Mouse (Mus musculus) CH12.LX (cell line): Measurements from ENCODE around the gene Kmo. TPM values are rescaled to one million over a fixed set of nuclear protein-coding genes. Genes with fewer than 3 reads are reported as not detected.

Experiments
- DNase-seq: peaks from one replicate; pipeline ENCODE4 v3.0.0-alpha.2; 2013; ENCODE audit errors: extremely low read depth
- H3K27ac ChIP-seq: 2 replicates; pipeline ENCODE4 v1.5.1; 2012; ENCODE audit warnings: low read depth, mild to moderate bottlenecking, control low read depth, moderate library complexity; ENCODE audit not compliant: insufficient read depth
- H3K27me3 ChIP-seq: replicated peaks from 2 replicates; pipeline ENCODE3; 2012; ENCODE audit warnings: inconsistent platforms
- H3K36me3 ChIP-seq, 2 experiments: replicated peaks in 1 of 2; 2 replicates each; pipeline versions ENCODE3 to v1.6.1; 2012; ENCODE audit warnings: inconsistent platforms in 1 of 2, low read length in 1 of 2, mild to moderate bottlenecking in 1 of 2, mixed read lengths in 1 of 2, moderate library complexity in 1 of 2; ENCODE audit not compliant: control insufficient read depth in 1 of 2, insufficient read depth in 1 of 2
- H3K4me1 ChIP-seq, 2 experiments: 2 replicates each; pipeline ENCODE4 v1.6.1; 2012; ENCODE audit warnings: inconsistent platforms in 1 of 2, moderate library complexity in 1 of 2; ENCODE audit not compliant: insufficient read depth in 2 of 2, control insufficient read depth in 1 of 2
- H3K4me2 ChIP-seq: 2 replicates; pipeline ENCODE4 v1.6.1; 2012; ENCODE audit warnings: low read depth, mild to moderate bottlenecking, control low read depth; ENCODE audit not compliant: poor library complexity, insufficient read depth, severe bottlenecking
- H3K4me3 ChIP-seq, 3 experiments: fragments of 150-350 bp in 1 of 3; sonication (generic) in 1 of 3; replicated peaks in 1 of 3; 2 replicates each; pipeline versions ENCODE3 to v1.5.1; 2011 to 2012; ENCODE audit warnings: low read depth in 2 of 3, low read length in 2 of 3, mild to moderate bottlenecking in 2 of 3, moderate library complexity in 2 of 3, control low read depth in 1 of 3, improper control_type of control experiment in 1 of 3, inconsistent platforms in 1 of 3, mixed read lengths in 1 of 3; ENCODE audit not compliant: poor library complexity in 1 of 3
- H3K79me2 ChIP-seq: replicated peaks from 2 replicates; pipeline ENCODE4 v1.6.1; 2012; ENCODE audit warnings: mild to moderate bottlenecking, moderate library complexity; ENCODE audit not compliant: control insufficient read depth, poor library complexity, insufficient read depth, severe bottlenecking; ENCODE audit errors: extremely low read depth
- H3K9ac ChIP-seq: 2 replicates; pipeline ENCODE4 v1.6.1; 2012; ENCODE audit warnings: low read depth, mild to moderate bottlenecking, control low read depth, moderate library complexity; ENCODE audit not compliant: insufficient read depth
- H3K9me3 ChIP-seq: replicated peaks from 2 replicates; pipeline ENCODE3; 2012; ENCODE audit warnings: low read length, inconsistent platforms, mixed read lengths
- CHD1 ChIP-seq: IDR thresholded peaks from 2 replicates; pipeline ENCODE4 v1.6.1; 2012; ENCODE audit warnings: low read depth, low read length, improper control_type of control experiment, inconsistent platforms
- CHD2 ChIP-seq: IDR thresholded peaks from 2 replicates; pipeline ENCODE4 v1.6.1; 2011; ENCODE audit warnings: low read length, improper control_type of control experiment
- CTCF ChIP-seq, 2 experiments: IDR thresholded peaks in 1 of 2; conservative IDR thresholded peaks in 1 of 2; 2 replicates each; pipeline ENCODE4 v1.5.1; 2011 to 2012; ENCODE audit warnings: low read depth in 2 of 2, low read length in 2 of 2, improper control_type of control experiment in 1 of 2, inconsistent platforms in 1 of 2, mild to moderate bottlenecking in 1 of 2, moderate library complexity in 1 of 2
- ELF1 ChIP-seq: IDR thresholded peaks from 2 replicates; pipeline ENCODE4 v1.6.1; 2014; ENCODE audit warnings: low read depth, mild to moderate bottlenecking, inconsistent platforms, low read length, improper control_type of control experiment
- EP300 ChIP-seq: IDR thresholded peaks from 2 replicates; pipeline ENCODE4 v1.6.1; 2011; ENCODE audit warnings: low read length, improper control_type of control experiment
- ETS1 ChIP-seq: conservative IDR thresholded peaks from 2 replicates; pipeline ENCODE4 v1.6.1; 2012; ENCODE audit warnings: low read depth, mild to moderate bottlenecking, inconsistent platforms, low read length, improper control_type of control experiment, moderate library complexity
- GABPA ChIP-seq: IDR thresholded peaks from 2 replicates; pipeline ENCODE4 v1.6.1; 2012; ENCODE audit warnings: low read depth, low read length, improper control_type of control experiment, inconsistent platforms; ENCODE audit not compliant: insufficient replicate concordance
- HCFC1 ChIP-seq: IDR thresholded peaks from 2 replicates; pipeline ENCODE4 v1.6.1; 2012; ENCODE audit warnings: low read depth, mild to moderate bottlenecking, inconsistent platforms, low read length, improper control_type of control experiment
- IRF4 ChIP-seq: IDR thresholded peaks from 2 replicates; pipeline ENCODE4 v1.6.1; 2014; ENCODE audit warnings: low read depth, mild to moderate bottlenecking, inconsistent platforms, low read length, improper control_type of control experiment
- JUN ChIP-seq: IDR thresholded peaks from 2 replicates; pipeline ENCODE4 v1.6.1; 2011; ENCODE audit warnings: low read depth, mild to moderate bottlenecking, low read length, improper control_type of control experiment, moderate library complexity; ENCODE audit not compliant: insufficient read depth
- KAT2A ChIP-seq: IDR thresholded peaks from 2 replicates; pipeline ENCODE4 v1.6.1; 2012; ENCODE audit warnings: low read length, improper control_type of control experiment, inconsistent platforms; ENCODE audit not compliant: insufficient replicate concordance
- MAZ ChIP-seq: IDR thresholded peaks from 2 replicates; pipeline ENCODE4 v1.6.1; 2012; ENCODE audit warnings: low read depth, mild to moderate bottlenecking, inconsistent platforms, low read length, improper control_type of control experiment, moderate library complexity
- MEF2A ChIP-seq: IDR thresholded peaks from 2 replicates; pipeline ENCODE4 v1.6.1; 2014; ENCODE audit warnings: low read depth, mild to moderate bottlenecking, inconsistent platforms, low read length, improper control_type of control experiment, borderline replicate concordance
- MXI1 ChIP-seq: IDR thresholded peaks from 2 replicates; pipeline ENCODE4 v1.6.1; 2011; ENCODE audit warnings: mild to moderate bottlenecking, low read depth, low read length, improper control_type of control experiment
- MYC ChIP-seq: IDR thresholded peaks from 2 replicates; pipeline ENCODE4 v1.6.1; 2011; ENCODE audit warnings: low read depth, mild to moderate bottlenecking, improper control_type of control experiment, low read length
- NELFE ChIP-seq: IDR thresholded peaks from 2 replicates; pipeline ENCODE4 v1.6.1; 2011; ENCODE audit warnings: low read depth, low read length, improper control_type of control experiment
- POLR2A ChIP-seq: IDR thresholded peaks from 2 replicates; pipeline ENCODE4 v1.6.1; 2011; ENCODE audit warnings: low read depth, mild to moderate bottlenecking, improper control_type of control experiment, low read length
- RAD21 ChIP-seq: IDR thresholded peaks from 2 replicates; pipeline ENCODE4 v1.6.1; 2011; ENCODE audit warnings: low read depth, mild to moderate bottlenecking, low read length, improper control_type of control experiment, moderate library complexity
- SIN3A ChIP-seq: IDR thresholded peaks from 2 replicates; pipeline ENCODE4 v1.6.1; 2012; ENCODE audit warnings: low read length, improper control_type of control experiment, inconsistent platforms
- TBP ChIP-seq: conservative IDR thresholded peaks from 2 replicates; pipeline ENCODE4 v1.6.1; 2011; ENCODE audit warnings: low read depth, low read length, improper control_type of control experiment
- ZC3H11A ChIP-seq: IDR thresholded peaks from 2 replicates; pipeline ENCODE4 v1.6.1; 2012; ENCODE audit warnings: low read depth, mild to moderate bottlenecking, inconsistent platforms, low read length, improper control_type of control experiment
- ZMIZ1 ChIP-seq: IDR thresholded peaks from 2 replicates; pipeline ENCODE4 v1.6.1; 2012; ENCODE audit warnings: low read depth, mild to moderate bottlenecking, inconsistent platforms, low read length, improper control_type of control experiment
- ZNF384 ChIP-seq: IDR thresholded peaks from 2 replicates; pipeline ENCODE4 v1.6.1; 2012; ENCODE audit warnings: low read depth, low read length, improper control_type of control experiment, inconsistent platforms
- dilution Hi-C: fragments of 300-500 bp; cut with MboI; formaldehyde crosslinking; loops from 2 replicates; pipeline ENCODE4 v1.14.3; 2020; ENCODE audit warnings: low sequenced_read_pairs; ENCODE audit not compliant: extremely low pct_unique_long_range_greater_than_20kb, extremely low pct_ligation_motif_present
- in situ Hi-C: fragments of 300-500 bp; cut with MboI; formaldehyde crosslinking; loops from 3 replicates; pipeline ENCODE4 v1.14.3; 2019; ENCODE audit warnings: low sequenced_read_pairs, low pct_ligation_motif_present, low pct_unique_long_range_greater_than_20kb, mixed read lengths
- polyA plus RNA-seq: library from polyadenylated mRNA; unstranded; fragments of >175 nt; gene quantifications from 2 replicates; pipeline ENCODE4 v1.2.1, GENCODE M21; 2012; ENCODE audit warnings: low read depth; ENCODE audit not compliant: insufficient read length
- total RNA-seq, 2 experiments: library from RNA; depleted of rRNA; stranded (reverse); fragments of 300-350 nt in 1 of 2; fragments of >200 nt in 1 of 2; gene quantifications; 2 replicates each; pipeline ENCODE4 v1.2.3; 2012 to 2014

Kmo gene
- total and polyA plus RNA-seq, 3 experiments: 9.7 to 49.2 (median 42.5) TPM

- H3K36me3 ChIP-seq: no peaks in the 10 kb centered on the region
- H3K4me3 ChIP-seq: no peak overlapping the region
- H3K79me2 ChIP-seq: no peaks in the 10 kb centered on the region
- dilution Hi-C loops: no loop called here
- H3K27ac ChIP-seq: no peak overlapping the region
- H3K4me1 ChIP-seq: peaks cover 0 to 33% of the 10 kb centered on the region in 2 experiments; a peak in 2 of 4 replicates
- no peak overlapping the region for H3K9ac ChIP-seq
- TF ChIP-seq CTCF (conservative IDR thresholded peaks at IDR 0.05 in 1 of 2, IDR thresholded peaks at IDR 0.05 in 1 of 2; ENCODE audit: low read depth in 2 of 2, low read length in 2 of 2) (no peak), ZNF384 (no peak), SIN3A (no peak), GABPA (no peak), KAT2A (no peak), ZC3H11A (no peak), ELF1 (no peak), ETS1 (no peak), MXI1 (no peak), RAD21 (no peak), EP300 (no peak), HCFC1 (no peak), POLR2A (no peak), MEF2A (no peak), NELFE (no peak), MYC (no peak), IRF4 (no peak)
- H3K27me3 ChIP-seq: no peaks in the 10 kb centered on the region
- in situ Hi-C loops: loop anchor here (10.0 kb wide), 1 partner anchor 190 kb away; no protein-coding TSS in a partner anchor
- no peaks in the 10 kb centered on the region for H3K9me3 ChIP-seq
- DNase-seq: no peak
- no peak overlapping the region for H3K4me2 ChIP-seq
Observed at GRCm38 (mm10) chr1:175675116-175675515, 54.9 kb downstream of the Kmo start.

DNA sequence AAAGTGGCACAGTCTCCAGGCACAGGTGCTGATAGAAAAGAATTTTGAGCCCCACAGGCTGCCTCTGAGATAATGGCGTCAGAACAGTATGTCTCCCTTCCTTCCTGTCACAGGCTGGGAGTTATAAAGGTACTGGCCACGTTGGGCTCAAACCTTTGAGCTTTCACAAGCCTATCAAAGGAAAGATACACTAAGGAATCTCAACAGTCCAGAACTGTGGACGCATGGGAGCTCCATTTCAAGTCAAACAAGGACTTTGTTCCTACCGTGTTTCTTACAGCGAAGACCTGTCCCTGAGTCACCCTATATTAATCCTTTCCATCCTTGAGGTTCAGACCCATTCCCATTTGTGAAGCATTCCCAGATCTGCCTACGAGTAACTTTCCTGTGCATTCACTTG, 57.3 kb downstream of the Kmo start:
- peaks cover 0 to 15% of the 10 kb centered on the region in 2 experiments; a peak in 1 of 4 replicates for H3K4me1 ChIP-seq
- TF ChIP-seq MAZ (no peak), JUN (no peak), TBP (no peak), ZMIZ1 (no peak), MEF2A (no peak), CHD1 (no peak), GABPA (no peak), MXI1 (no peak), CHD2 (no peak)
- no peak for DNase-seq
- no peak overlapping the region for H3K9ac ChIP-seq
- dilution Hi-C loops: no loop called here
- H3K27ac ChIP-seq: no peak overlapping the region
- H3K4me2 ChIP-seq: no peak overlapping the region
- H3K4me3 ChIP-seq: no peak overlapping the region
- in situ Hi-C loops: loop anchor here (10.0 kb wide), 1 partner anchor 187 kb away; no protein-coding TSS in a partner anchor
- no peaks in the 10 kb centered on the region for H3K9me3 ChIP-seq
- no peaks in the 10 kb centered on the region for H3K79me2 ChIP-seq
- no peaks in the 10 kb centered on the region for H3K27me3 ChIP-seq
- no peaks in the 10 kb centered on the region for H3K36me3 ChIP-seq
